Mouse (Mus musculus) granulocyte monocyte progenitor cell, adult 5-6 weeks (primary cell): ENCODE results near the gene Tmem106c. TPM values are rescaled to one million over a fixed set of nuclear protein-coding genes. Genes with fewer than 3 reads are reported as not detected.

ENCODE experiments used
- ATAC-seq: replicated peaks from 2 replicates; pipeline ENCODE4 v1.8.0; 2016; ENCODE audit warnings: mild to moderate bottlenecking, moderate TSS enrichment, inconsistent platforms; ENCODE audit not compliant: poor library complexity, severe bottlenecking
- total RNA-seq, 2 experiments: library from RNA; stranded (forward) in 1 of 2; stranded (reverse) in 1 of 2; fragments of 200-712, 200-1000 nt in 1 of 2; fragments of >200 nt in 1 of 2; fragmentation: Nextera tagmentation in 1 of 2; gene quantifications; 2 replicates each; pipeline ENCODE4 v1.2.3; 2014 to 2017

The Tmem106c gene
- total RNA-seq, 2 experiments from 2014 or later: 32.7 to 48.8 TPM

- no peak for ATAC-seq
Observed at GRCm38 (mm10) chr15:97996716-97997256, 32.8 kb downstream of the Tmem106c start.

- ATAC-seq: no peak
Observed at GRCm38 (mm10) chr15:97999546-97999945, 35.5 kb downstream of the Tmem106c start.

- ATAC-seq: no peak
Observed at GRCm38 (mm10) chr15:97999991-98000390, 36.0 kb downstream of the Tmem106c start.

GRCm38 (mm10) chr15:98001321-98002112, 37.5 kb downstream of the Tmem106c start:
- ATAC-seq: peak; percentile 9; the same call in 1 of the 2 replicates

GRCm38 (mm10) chr15:98002113-98002990, 38.4 kb downstream of the Tmem106c start:
- ATAC-seq: peak; percentile 6

- ATAC-seq: no peak
Observed at GRCm38 (mm10) chr15:98002991-98003821, 39.2 kb downstream of the Tmem106c start.

- no peak; the same call in 1 of the 2 replicates for ATAC-seq
Observed at GRCm38 (mm10) chr15:98003822-98004739, 40.1 kb downstream of the Tmem106c start, which contains the start of gene Col2a1. Gene Col2a1 (minus strand): TSS chr15:98004695.

GRCm38 (mm10) chr15:98004740-98005159, 40.8 kb downstream of the Tmem106c start:
- ATAC-seq: no peak

- no peak for ATAC-seq
Observed at GRCm38 (mm10) chr15:98005181-98005580, 41.2 kb downstream of the Tmem106c start.

GRCm38 (mm10) chr15:98012810-98013209, 48.8 kb downstream of the Tmem106c start:
- no peak for ATAC-seq

GRCm38 (mm10) chr15:98017925-98018324, 53.9 kb downstream of the Tmem106c start:
- ATAC-seq: peak; percentile 70

- no peak for ATAC-seq
Observed at GRCm38 (mm10) chr15:98019047-98019446, 55.0 kb downstream of the Tmem106c start.

Other genes starting within 250 kb of the Tmem106c start
- 0.53 and 2.8 TPM in 2 replicates for gene Endou, start 232.9 kb upstream of the Tmem106c start, total RNA-seq (2014; fragmentation: Nextera tagmentation)
- 1.7 and 2.2 TPM in 2 replicates for gene Endou, start 232.9 kb upstream of the Tmem106c start, total RNA-seq (2017)
- 8.4 and 33.0 TPM in 2 replicates for gene Rapgef3, start 196.2 kb upstream of the Tmem106c start, total RNA-seq (2014; fragmentation: Nextera tagmentation)
- 11.9 and 19.1 TPM in 2 replicates for gene Rapgef3, start 196.2 kb upstream of the Tmem106c start, total RNA-seq (2017)
- 97.0 and 99.2 TPM in 2 replicates for gene Slc48a1, start 185.7 kb upstream of the Tmem106c start, total RNA-seq (2014; fragmentation: Nextera tagmentation)
- 67.6 and 71.6 TPM in 2 replicates for gene Slc48a1, start 185.7 kb upstream of the Tmem106c start, total RNA-seq (2017)
- gene Hdac7, start 119.7 kb upstream of the Tmem106c start, total RNA-seq (2014; fragmentation: Nextera tagmentation): 33.3 and 52.1 TPM in 2 replicates
- 3.5 and 6.1 TPM in 2 replicates for gene Hdac7, start 119.7 kb upstream of the Tmem106c start, total RNA-seq (2017)
- gene Vdr, start 53.6 kb upstream of the Tmem106c start, total RNA-seq (2014; fragmentation: Nextera tagmentation): 12.9 and 25.6 TPM in 2 replicates
- gene Vdr, start 53.6 kb upstream of the Tmem106c start, total RNA-seq (2017): 2.3 and 2.5 TPM in 2 replicates
- not detected in 2 replicates for gene Col2a1, start 40.5 kb downstream of the Tmem106c start, total RNA-seq (2014; fragmentation: Nextera tagmentation)
- not detected in 2 replicates for gene Col2a1, start 40.5 kb downstream of the Tmem106c start, total RNA-seq (2017)
- gene Pfkm, start 128.4 kb downstream of the Tmem106c start, total RNA-seq (2014; fragmentation: Nextera tagmentation): 9.5 and 11.5 TPM in 2 replicates
- gene Pfkm, start 128.4 kb downstream of the Tmem106c start, total RNA-seq (2017): 10.8 and 15.8 TPM in 2 replicates
- 82.1 and 83.1 TPM in 2 replicates for gene Senp1, start 129.5 kb downstream of the Tmem106c start, total RNA-seq (2014; fragmentation: Nextera tagmentation)
- 60.5 and 66.6 TPM in 2 replicates for gene Senp1, start 129.5 kb downstream of the Tmem106c start, total RNA-seq (2017)
- 27.8 and 31.3 TPM in 2 replicates for gene Asb8, start 201.4 kb downstream of the Tmem106c start, total RNA-seq (2014; fragmentation: Nextera tagmentation)
- gene Asb8, start 201.4 kb downstream of the Tmem106c start, total RNA-seq (2017): 21.0 and 22.8 TPM in 2 replicates
- gene Ccdc184, start 203.0 kb downstream of the Tmem106c start, total RNA-seq (2014; fragmentation: Nextera tagmentation): not detected in 2 replicates
- not detected in 2 replicates for gene Ccdc184, start 203.0 kb downstream of the Tmem106c start, total RNA-seq (2017)
- gene Olfr288, start 231.3 kb downstream of the Tmem106c start, total RNA-seq (2014; fragmentation: Nextera tagmentation): not detected in 2 replicates
- not detected in 2 replicates for gene Olfr288, start 231.3 kb downstream of the Tmem106c start, total RNA-seq (2017)